Mouse (Mus musculus): ENCODE data around the gene Tceal5. TPM values are rescaled to one million over a fixed set of nuclear protein-coding genes. Genes with fewer than 3 reads are reported as not detected.

Tceal5 gene
- total RNA-seq, 2 experiments from 2014 or later: not detected

DNA sequence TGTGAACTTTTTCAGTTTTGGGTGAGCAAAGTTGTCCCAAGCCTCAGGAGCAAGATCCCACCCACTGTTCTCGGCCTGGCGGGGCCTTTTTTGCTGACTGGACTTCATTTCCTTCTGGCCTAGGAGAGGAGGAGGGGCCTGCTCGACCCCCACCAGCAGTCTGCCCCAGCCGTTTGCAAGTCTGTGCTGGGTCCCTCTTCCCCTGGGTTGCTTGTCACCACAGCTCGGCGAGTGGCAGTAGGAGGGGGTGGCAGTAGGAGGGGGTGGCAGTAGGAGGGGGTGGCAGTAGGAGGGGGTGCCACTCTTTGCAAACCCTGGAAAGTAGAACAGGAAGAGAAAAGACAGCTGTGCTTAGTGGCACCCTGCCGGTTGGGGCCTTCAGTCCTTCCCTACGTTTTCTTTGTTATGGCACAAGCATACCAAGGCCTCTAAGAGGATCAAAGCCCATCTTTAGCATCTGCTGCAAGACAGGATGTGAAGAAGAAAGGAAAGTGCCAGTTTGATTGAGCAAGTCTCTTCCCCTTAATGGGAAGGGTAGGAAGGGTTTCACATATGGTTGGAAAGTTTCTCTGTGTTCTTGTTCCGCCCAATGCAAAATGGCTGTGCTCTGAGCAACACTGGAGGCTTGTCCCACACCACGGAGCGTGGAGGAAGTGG lies 22.7 kb downstream of the Tceal5 start:
- ATAC-seq (replicated peaks; ENCODE audit: low FRiP score, poor library complexity, severe bottlenecking): no peak

DNA sequence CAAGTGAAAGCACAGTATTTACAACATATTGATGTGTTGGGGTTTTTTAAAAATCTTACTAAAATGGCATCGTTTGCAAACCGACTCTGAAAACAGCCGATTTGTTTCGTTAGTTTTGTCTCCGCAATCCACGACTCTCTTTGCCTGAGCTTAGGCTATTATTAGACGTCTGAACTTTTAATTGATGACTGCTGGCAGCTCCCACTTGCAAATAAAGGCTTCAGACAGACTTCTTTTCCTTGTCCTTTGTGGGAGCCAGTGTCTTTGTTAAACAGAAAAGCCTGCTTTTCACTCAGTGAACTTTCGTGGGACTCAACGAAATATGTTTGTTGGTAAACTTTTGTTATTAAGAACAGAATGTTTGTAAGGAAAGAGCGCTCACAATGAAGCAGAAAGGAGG lies 30.9 kb downstream of the Tceal5 start:
- no peak for ATAC-seq (replicated peaks; ENCODE audit: low FRiP score, poor library complexity, severe bottlenecking)

DNA sequence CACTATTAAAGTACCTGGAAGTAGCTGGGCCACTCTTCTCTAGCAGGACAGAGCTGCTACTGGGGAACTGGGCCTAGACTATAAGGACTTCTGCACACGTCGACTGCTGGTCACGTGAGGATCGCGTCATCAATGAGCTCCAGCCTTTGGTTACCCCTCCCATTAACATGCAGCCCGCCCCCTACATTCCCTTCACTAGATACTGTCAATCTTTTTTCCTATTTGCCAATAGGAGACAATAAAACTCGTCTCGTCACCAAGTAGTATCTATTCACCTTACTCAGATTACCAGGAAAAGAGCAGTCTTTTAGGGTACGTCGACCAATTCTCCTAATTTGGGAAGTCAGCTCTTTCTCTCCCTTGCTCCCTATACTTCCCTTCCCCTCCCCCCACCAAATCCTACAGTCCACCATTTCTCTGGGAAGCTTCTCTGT lies 31.5 kb downstream of the Tceal5 start, which contains the start of gene Tceal8:
Gene Tceal8 (minus strand): TSS at position 225 of the 434 bp plus-strand sequence.
- peak; percentile 96 for ATAC-seq (replicated peaks; ENCODE audit: low FRiP score, poor library complexity, severe bottlenecking)

DNA sequence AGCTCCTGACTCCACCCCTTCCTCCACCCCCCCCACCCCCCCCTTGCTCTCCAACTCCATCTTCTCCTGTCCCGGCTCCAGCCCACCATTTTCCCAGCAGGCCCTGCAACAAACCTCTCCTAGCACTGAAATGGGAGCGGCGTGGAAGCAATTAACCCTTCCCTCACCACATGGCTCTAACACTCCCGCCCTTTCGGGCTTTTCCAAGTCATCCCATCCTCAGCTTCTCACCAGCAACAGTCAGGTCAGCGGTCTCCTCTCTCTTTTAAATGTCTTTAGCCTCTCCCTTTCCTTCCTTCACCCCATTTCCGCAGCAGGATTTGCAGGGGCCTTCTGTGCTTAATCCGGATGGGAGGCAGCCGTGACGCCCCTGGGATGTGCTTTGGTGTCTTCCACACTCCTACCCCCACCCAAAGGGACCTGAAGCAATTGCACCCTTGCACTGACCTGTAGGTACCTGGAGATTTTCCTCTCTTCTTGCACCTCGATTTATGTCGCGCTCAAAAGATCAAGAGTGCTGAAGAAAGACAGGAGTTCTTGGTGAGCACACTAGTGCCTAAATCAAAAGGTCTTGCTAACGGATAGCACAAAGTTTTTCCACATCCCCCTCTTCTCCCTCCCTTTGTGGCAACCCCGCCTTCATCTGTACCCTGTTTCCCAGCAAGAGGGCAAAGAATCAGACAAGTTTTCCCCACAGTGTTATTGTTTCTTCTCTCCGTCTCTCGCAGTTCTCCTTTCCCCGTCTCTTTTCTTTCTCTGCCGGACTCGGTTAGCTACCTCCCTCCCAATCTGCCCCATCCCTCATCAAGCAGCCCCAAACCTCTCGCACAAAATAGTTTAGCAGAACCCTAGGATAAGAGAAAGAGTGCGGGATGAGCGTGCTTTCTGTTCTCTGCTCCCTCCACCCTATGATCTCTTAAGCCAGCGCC lies 32.2 kb downstream of the Tceal5 start:
- peak; percentile 62 for ATAC-seq (replicated peaks; ENCODE audit: low FRiP score, poor library complexity, severe bottlenecking)

DNA sequence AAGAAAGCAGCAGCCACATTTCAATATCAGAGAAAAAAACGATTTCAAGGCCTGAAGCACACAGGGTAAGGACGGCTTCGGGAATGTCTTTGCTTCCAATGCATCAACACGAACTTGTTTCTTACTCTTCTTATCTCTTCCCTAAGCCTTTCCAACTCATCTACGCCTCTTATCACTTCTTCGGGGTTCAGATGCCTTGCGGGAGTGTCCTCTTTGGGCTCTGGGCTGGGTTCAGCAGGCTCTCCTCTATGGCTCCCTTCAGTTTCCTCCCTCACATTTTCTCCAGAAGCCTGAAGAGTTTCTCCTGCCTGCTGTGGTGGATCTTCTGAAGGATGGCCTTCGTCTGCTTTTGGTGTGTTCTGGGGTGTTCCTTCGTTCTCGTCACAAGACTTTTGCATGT lies 33.1 kb downstream of the Tceal5 start:
- ATAC-seq (replicated peaks; ENCODE audit: low FRiP score, poor library complexity, severe bottlenecking): peak; percentile 64

Other genes with a start within 250 kb of the Tceal5 start
- not detected in 2 replicates for gene Arxes2, start 210.1 kb downstream of the Tceal5 start, total RNA-seq (2015; ENCODE audit: low replicate concordance)
- not detected in 2 replicates for gene Arxes2, start 210.1 kb downstream of the Tceal5 start, total RNA-seq (2017; ENCODE audit: low replicate concordance)
- gene Arxes1, start 170.5 kb downstream of the Tceal5 start, total RNA-seq (2015; ENCODE audit: low replicate concordance): not detected in 2 replicates
- gene Arxes1, start 170.5 kb downstream of the Tceal5 start, total RNA-seq (2017; ENCODE audit: low replicate concordance): not detected in 2 replicates
- not detected in 2 replicates for gene Bex2, start 135.6 kb downstream of the Tceal5 start, total RNA-seq (2015; ENCODE audit: low replicate concordance)
- gene Bex2, start 135.6 kb downstream of the Tceal5 start, total RNA-seq (2017; ENCODE audit: low replicate concordance): not detected in 2 replicates
- 1.9 and 2.5 TPM in 2 replicates for gene Nxf3, start 118.6 kb downstream of the Tceal5 start, total RNA-seq (2015; ENCODE audit: low replicate concordance)
- gene Nxf3, start 118.6 kb downstream of the Tceal5 start, total RNA-seq (2017; ENCODE audit: low replicate concordance): 0.17 and 0.28 TPM in 2 replicates
- gene Bex4, start 64.9 kb downstream of the Tceal5 start, total RNA-seq (2015; ENCODE audit: low replicate concordance): 10.7 and 16.7 TPM in 2 replicates
- 11.8 and 12.5 TPM in 2 replicates for gene Bex4, start 64.9 kb downstream of the Tceal5 start, total RNA-seq (2017; ENCODE audit: low replicate concordance)
- gene Tceal8, start 31.5 kb downstream of the Tceal5 start, total RNA-seq (2015; ENCODE audit: low replicate concordance): 20.7 and 26.5 TPM in 2 replicates
- 31.0 and 39.6 TPM in 2 replicates for gene Tceal8, start 31.5 kb downstream of the Tceal5 start, total RNA-seq (2017; ENCODE audit: low replicate concordance)
- gene Tceal7, start 10.9 kb upstream of the Tceal5 start, total RNA-seq (2015; ENCODE audit: low replicate concordance): not detected in 2 replicates
- gene Tceal7, start 10.9 kb upstream of the Tceal5 start, total RNA-seq (2017; ENCODE audit: low replicate concordance): not detected in 2 replicates
- gene Bex1, start 11.6 kb upstream of the Tceal5 start, total RNA-seq (2015; ENCODE audit: low replicate concordance): not detected in 2 replicates
- gene Bex1, start 11.6 kb upstream of the Tceal5 start, total RNA-seq (2017; ENCODE audit: low replicate concordance): not detected in 2 replicates
- 15.6 and 21.3 TPM in 2 replicates for gene Tceal9, start 41.2 kb upstream of the Tceal5 start, total RNA-seq (2015; ENCODE audit: low replicate concordance)
- 32.2 and 49.5 TPM in 2 replicates for gene Tceal9, start 41.2 kb upstream of the Tceal5 start, total RNA-seq (2017; ENCODE audit: low replicate concordance)
- gene Bex3, start 66.4 kb upstream of the Tceal5 start, total RNA-seq (2015; ENCODE audit: low replicate concordance): 25.1 and 47.8 TPM in 2 replicates
- 16.9 and 24.5 TPM in 2 replicates for gene Bex3, start 66.4 kb upstream of the Tceal5 start, total RNA-seq (2017; ENCODE audit: low replicate concordance)

Data from erythroblast, adult 5-6 weeks (primary cell).